Mouse (Mus musculus) cerebellum, adult 2 months (tissue): ENCODE results near the gene Dock3. TPM values are rescaled to one million over a fixed set of nuclear protein-coding genes. Genes with fewer than 3 reads are reported as not detected.

Experiments used
- DNase-seq, 2 experiments: peaks; one replicate each; pipeline ENCODE4 v3.0.0; 2021
- H3K27ac ChIP-seq: fragments of 200-500 bp; 2 replicates; pipeline ENCODE4 v1.5.1; 2012; ENCODE audit warnings: low read length, control low read depth, inconsistent platforms; ENCODE audit not compliant: insufficient read depth
- H3K27me3 ChIP-seq: fragments of 200-500 bp; 2 replicates; pipeline ENCODE4 v1.6.1; 2012; ENCODE audit warnings: inconsistent platforms, mild to moderate bottlenecking, low read length, moderate library complexity; ENCODE audit not compliant: control insufficient read depth, insufficient read depth
- H3K4me1 ChIP-seq: fragments of 200-500 bp; 2 replicates; pipeline ENCODE4 v1.6.1; 2011; ENCODE audit warnings: low read length; ENCODE audit not compliant: control insufficient read depth, insufficient read depth
- H3K4me3 ChIP-seq: fragments of 200-500 bp; replicated peaks from 2 replicates; pipeline ENCODE3; 2011; ENCODE audit warnings: mild to moderate bottlenecking, low read depth, low read length, control low read depth; ENCODE audit not compliant: insufficient read depth
- CTCF ChIP-seq: fragments of 200-500 bp; IDR thresholded peaks from 2 replicates; pipeline ENCODE4 v1.5.1; 2011; ENCODE audit warnings: low read depth, mild to moderate bottlenecking, control low read depth, low read length, moderate library complexity, borderline replicate concordance; ENCODE audit not compliant: insufficient read depth
- POLR2A ChIP-seq: fragments of 200-500 bp; IDR thresholded peaks from 2 replicates; pipeline ENCODE4 v1.6.1; 2011; ENCODE audit warnings: low read length, control low read depth, borderline replicate concordance; ENCODE audit not compliant: insufficient read depth
- WGBS: fragments of 180-500 bp; shearing (Covaris S2); methylation state at CpG from one replicate; pipeline ENCODE4 v1.1.7; 2018; 5-methylcytosine and 5-hydroxymethylcytosine counted together
- polyA plus RNA-seq: library from polyadenylated mRNA; depleted of rRNA; stranded (reverse); fragments of >200 nt; gene quantifications from 2 replicates; pipeline ENCODE4 v1.2.3, GENCODE M21; 2012

Gene Dock3
- polyA plus RNA-seq, 1 experiment, result 121 TPM

DNA sequence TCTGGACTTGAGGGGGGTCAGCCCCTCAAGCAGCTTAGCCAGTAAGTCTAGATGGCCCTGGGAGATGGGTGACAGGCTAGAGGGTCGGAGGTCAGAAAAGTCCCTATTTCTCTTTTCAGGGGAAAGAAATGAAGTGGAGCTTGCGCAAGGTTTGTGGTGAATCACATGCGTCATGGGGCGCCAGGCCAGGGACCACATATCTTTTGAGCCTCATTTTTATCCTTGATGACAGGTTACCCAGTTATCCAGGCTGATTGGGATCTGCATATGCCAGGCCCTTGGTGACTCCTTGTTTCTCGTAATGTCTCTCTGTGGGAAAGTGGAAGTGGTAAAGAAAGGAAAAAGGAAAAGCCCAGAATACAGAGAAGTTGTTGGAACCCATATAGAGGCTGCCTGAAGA is 32.2 kb upstream of the Dock3 start:
- Histone ChIP-seq H3K4me3 (no peak overlapping the region), H3K27me3 (no peaks in the 10 kb centered on the region), H3K27ac (no peak overlapping the region), H3K4me1 (peaks cover 31% of the 10 kb centered on the region)
- DNase-seq, result no peak
- no peak for TF ChIP-seq CTCF
- no peak for TF ChIP-seq POLR2A
- WGBS, result 96% methylated on average over 5 of the region's 5 CpGs

DNA sequence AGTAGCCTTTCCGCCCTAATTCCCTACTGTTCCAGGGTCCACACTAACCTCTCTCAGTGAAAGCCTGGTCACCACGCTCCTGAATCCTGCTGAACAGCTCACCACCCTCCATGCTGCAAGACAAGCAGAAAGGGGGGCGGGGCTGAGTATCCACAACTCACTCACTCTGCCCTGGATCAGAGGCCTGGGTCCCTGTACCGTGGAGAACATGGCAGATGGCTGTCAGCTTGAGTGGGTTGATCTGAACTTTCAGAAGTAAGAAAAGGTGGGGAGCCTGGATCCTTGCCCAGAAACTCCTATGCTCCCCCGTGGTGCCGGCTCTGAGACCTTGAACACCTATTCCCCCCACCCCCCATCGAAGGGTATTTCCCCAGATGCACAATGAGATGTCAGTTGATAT is 30.7 kb upstream of the Dock3 start:
- no peak for DNase-seq
- Histone ChIP-seq H3K27ac (no peak overlapping the region), H3K4me1 (peaks cover 35% of the 10 kb centered on the region), H3K4me3 (no peak overlapping the region), H3K27me3 (no peaks in the 10 kb centered on the region)
- 64% methylated on average over 7 of the region's 7 CpGs for WGBS
- TF ChIP-seq CTCF (no peak), POLR2A (no peak)

DNA sequence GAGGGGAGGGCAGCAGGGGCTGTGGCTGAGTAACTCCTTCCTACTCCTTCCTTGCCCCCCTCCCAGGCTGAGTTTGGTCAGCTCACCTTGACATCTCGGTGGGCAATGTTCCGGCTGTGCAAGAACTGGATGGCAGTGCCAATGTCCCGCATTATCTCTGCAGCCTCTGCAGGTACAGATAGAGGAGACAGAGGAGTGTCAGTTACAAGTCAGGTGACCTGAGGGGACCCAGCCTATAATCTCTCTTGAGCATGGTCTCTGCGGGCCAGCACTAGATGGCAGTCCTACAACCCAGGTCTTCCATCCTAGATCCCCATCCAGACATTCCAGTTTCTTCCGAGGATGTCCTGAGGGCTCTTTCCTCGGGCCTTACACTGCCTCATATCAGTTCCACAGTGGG is 30.1 kb upstream of the Dock3 start:
- Histone ChIP-seq H3K27ac (no peak overlapping the region), H3K27me3 (no peaks in the 10 kb centered on the region), H3K4me3 (no peak overlapping the region), H3K4me1 (peaks cover 35% of the 10 kb centered on the region)
- no peak for DNase-seq
- TF ChIP-seq POLR2A (no peak), CTCF (no peak)
- 77% methylated on average over 6 of the region's 6 CpGs for WGBS

DNA sequence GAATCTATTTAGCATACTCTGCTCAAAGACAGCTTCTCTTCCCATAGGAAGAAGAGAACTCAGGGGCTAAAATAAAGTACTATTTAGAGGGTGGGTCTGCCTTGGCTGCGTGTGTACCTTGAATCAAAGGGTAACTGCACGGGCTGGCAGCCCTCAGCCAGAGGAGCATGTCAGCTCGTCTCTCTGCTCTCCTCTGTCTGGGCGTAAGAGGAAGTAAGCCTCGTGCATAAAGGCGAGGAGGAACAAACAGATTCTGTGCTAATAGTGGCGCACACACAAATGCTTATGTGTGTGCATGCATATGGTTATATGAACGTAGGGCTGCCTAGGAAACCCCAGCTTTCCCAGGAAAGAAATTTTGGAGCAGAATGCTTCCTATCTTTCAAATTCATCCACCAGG is 29.1 kb upstream of the Dock3 start:
- H3K27me3 ChIP-seq, result no peaks in the 10 kb centered on the region
- no peak for TF ChIP-seq POLR2A
- no peak for TF ChIP-seq CTCF
- DNase-seq, result no peak
- H3K4me3 ChIP-seq, result no peak overlapping the region
- peak overlapping the region; percentile 17; the same call in 1 of the 2 replicates for H3K27ac ChIP-seq
- H3K4me1 ChIP-seq, result peaks cover 43% of the 10 kb centered on the region
- WGBS, result 45% methylated on average over 8 of the region's 8 CpGs

DNA sequence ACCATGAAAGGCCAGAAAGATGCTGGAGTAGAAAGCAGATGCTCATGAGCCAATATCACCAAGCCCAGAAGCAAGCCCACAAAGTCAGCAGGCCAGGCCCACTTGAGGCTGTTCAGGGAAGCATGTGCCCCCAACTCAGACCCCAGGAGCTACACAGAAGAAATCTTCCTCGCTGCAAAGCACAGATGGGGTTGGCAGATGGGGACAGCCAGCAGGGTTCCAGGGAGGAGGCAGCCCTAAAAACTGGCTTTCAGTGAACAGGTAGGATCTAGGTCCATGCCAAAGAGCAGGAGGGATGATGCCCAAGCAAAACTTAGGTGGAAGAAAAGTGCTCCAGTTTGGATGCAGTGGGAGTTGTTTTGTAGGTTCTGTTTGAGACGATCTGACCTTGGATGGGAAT is 28.7 kb upstream of the Dock3 start:
- peak overlapping the region; percentile 17 for H3K27ac ChIP-seq
- no peak overlapping the region for H3K4me3 ChIP-seq
- H3K27me3 ChIP-seq, result no peaks in the 10 kb centered on the region
- TF ChIP-seq CTCF (no peak), POLR2A (no peak)
- WGBS, result 10% methylated on average over 2 of the region's 2 CpGs
- peak; percentile 81 to 84 for DNase-seq
- H3K4me1 ChIP-seq, result peaks cover 47% of the 10 kb centered on the region

DNA sequence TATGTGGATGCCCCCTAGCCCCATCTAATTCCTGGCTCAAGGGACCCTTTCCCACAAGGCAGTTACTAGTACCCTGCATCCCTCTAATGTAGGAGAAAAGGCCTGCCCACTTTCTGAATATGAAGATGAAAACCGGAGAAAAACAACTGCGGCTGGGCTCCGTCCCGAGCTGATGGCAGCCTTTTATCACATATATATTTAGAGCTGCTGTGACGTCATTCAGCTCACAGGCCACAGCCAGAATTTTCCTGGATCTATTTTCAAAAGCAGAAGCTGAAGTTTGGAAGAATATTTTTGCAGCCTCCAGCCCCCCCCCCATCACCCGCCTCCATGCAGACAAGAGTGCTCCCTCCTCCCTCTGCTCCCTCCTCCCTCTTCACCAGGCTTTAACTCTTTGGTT is 27.9 kb upstream of the Dock3 start:
- TF ChIP-seq POLR2A, result no peak
- no peak for TF ChIP-seq CTCF
- Histone ChIP-seq H3K27me3 (no peaks in the 10 kb centered on the region), H3K4me1 (peaks cover 55% of the 10 kb centered on the region), H3K27ac (peak overlapping the region; percentile 54), H3K4me3 (no peak overlapping the region)
- DNase-seq, result peak; percentile 66 to 77
- WGBS, result 15% methylated on average over 6 of the region's 6 CpGs

DNA sequence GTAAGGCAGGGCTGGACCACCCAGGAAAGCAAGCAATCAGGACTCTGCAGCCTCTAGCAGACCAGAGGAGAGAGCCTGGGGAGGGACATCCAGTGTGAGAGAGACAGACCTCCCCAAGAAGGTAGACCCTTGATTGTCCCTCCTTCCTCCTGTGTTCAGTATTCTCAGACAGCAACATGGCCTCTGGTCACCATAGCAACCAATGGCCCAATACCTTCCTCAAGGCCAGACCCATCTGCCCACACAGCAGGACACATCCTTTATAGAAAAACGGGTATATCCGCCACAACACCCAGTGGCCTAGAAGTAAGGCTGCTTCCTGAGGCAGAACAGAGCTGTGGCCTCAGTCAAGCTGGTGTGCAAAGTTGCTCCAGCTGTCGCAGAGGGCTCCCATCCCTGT is 23.9 kb upstream of the Dock3 start:
- no peak overlapping the region for H3K4me3 ChIP-seq
- 21% methylated on average over 3 of the region's 3 CpGs for WGBS
- TF ChIP-seq POLR2A (no peak), CTCF (no peak)
- DNase-seq, result peak; percentile 68 to 78
- peaks cover 60% of the 10 kb centered on the region for H3K4me1 ChIP-seq
- peak overlapping the region; percentile 65 for H3K27ac ChIP-seq
- H3K27me3 ChIP-seq, result no peaks in the 10 kb centered on the region

DNA sequence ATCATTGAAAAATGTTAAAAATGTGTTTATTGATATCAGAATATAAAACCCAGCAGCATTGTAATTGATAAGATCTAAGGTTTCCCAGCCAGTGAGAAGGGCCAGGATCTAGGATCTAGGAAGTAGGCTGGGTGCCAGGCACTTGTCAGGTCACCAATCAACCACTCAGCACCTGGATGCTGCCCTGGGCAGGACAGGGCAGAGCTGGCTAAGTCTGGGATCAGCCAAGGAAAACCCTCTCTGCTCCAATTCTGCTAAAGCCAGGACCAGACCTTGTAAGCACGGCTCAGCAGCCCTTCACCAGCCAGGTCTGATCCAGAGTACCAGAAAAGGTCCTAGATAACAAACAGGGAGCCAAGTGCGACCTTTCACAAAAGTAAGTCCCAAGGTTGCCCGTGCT is 23.2 kb upstream of the Dock3 start:
- 45% methylated on average over 3 of the region's 3 CpGs for WGBS
- Histone ChIP-seq H3K27ac (peak overlapping the region; percentile 65), H3K27me3 (no peaks in the 10 kb centered on the region), H3K4me3 (no peak overlapping the region), H3K4me1 (peaks cover 53% of the 10 kb centered on the region)
- DNase-seq, result peak; percentile 51 to 59
- TF ChIP-seq POLR2A, result no peak
